Mouse (Mus musculus): ENCODE measurements around the gene Nanos1. TPM values are rescaled to one million over a fixed set of nuclear protein-coding genes. Genes with fewer than 3 reads are reported as not detected.

Nanos1 gene
- polyA plus RNA-seq, 1 experiment from 2014 or later, result 1.5 TPM

DNA sequence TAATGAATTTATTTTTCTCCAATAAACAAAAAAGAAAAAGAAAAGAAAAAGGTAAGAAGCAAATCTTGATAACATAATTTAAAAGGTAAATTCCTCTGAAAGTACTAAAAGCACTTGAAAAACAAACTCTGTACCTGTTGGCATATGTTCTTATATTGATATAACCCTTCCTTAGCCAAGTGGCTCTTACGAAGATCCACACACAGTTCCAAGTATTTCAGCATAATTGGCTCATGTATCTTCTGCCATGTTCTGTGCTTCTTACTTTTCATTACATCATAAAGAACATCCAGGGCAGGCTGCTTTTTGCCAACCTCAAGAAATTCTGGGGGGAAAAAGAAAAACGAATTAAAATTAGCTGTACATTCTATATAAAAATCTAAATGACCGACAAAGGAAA lies 26.2 kb downstream of the Nanos1 start:
- Histone ChIP-seq H3K4me1 (ENCODE audit: control insufficient read depth, insufficient read depth, low read length) (peaks cover 7% of the 10 kb centered on the region; the same call in 1 of the 2 replicates), H3K9ac (replicated peaks; ENCODE audit: low read depth, low read length) (no peak overlapping the region), H3K9me3 (ENCODE audit: control insufficient read depth, low read depth, low read length) (no peaks in the 10 kb centered on the region), H3K4me3 (ENCODE audit: low read depth, low read length) (no peak overlapping the region), H3K4me2 (replicated peaks; ENCODE audit: low read depth, low read length) (no peak overlapping the region), H3K27me3 (ENCODE audit: control insufficient read depth, insufficient read depth, low read length) (no peaks in the 10 kb centered on the region), H3K27ac (ENCODE audit: low read length) (no peak overlapping the region), H3K36me3 (ENCODE audit: control insufficient read depth, insufficient read depth, low read length) (peaks cover 36% of the 10 kb centered on the region)
- ATAC-seq (ENCODE audit: insufficient number of reproducible peaks, insufficient read depth, low FRiP score, low read depth), result no peak
- 88% methylated on average over 3 of the region's 3 CpGs for WGBS

DNA sequence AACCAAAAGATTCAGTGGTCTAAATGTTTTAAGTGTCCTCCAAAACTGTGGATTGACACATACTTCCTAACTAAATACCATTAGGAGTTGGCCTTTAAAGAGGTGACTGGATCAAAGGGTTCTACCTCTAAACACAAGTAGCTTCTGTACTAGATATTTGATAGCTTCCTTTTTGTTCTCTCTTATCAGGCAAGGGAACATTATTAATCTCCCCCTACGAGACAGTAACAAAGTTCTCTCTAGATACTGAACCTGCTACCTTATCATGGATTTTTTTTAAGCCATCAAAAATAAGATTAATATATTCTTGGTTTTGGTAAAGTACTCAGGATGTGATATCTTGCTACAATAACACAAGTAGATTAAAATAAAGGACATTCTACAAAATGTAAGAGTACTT lies 28.9 kb downstream of the Nanos1 start:
- Histone ChIP-seq H3K4me1 (ENCODE audit: control insufficient read depth, insufficient read depth, low read length) (peaks cover 11% of the 10 kb centered on the region), H3K27me3 (ENCODE audit: control insufficient read depth, insufficient read depth, low read length) (no peaks in the 10 kb centered on the region), H3K4me3 (ENCODE audit: low read depth, low read length) (no peak overlapping the region), H3K27ac (ENCODE audit: low read length) (no peak overlapping the region), H3K9ac (replicated peaks; ENCODE audit: low read depth, low read length) (no peak overlapping the region), H3K9me3 (ENCODE audit: control insufficient read depth, low read depth, low read length) (no peaks in the 10 kb centered on the region), H3K36me3 (ENCODE audit: control insufficient read depth, insufficient read depth, low read length) (peaks cover 19% of the 10 kb centered on the region), H3K4me2 (replicated peaks; ENCODE audit: low read depth, low read length) (no peak overlapping the region)
- WGBS, result 21% methylated on average over 1 of the region's 1 CpGs
- no peak for ATAC-seq (ENCODE audit: insufficient number of reproducible peaks, insufficient read depth, low FRiP score, low read depth)

DNA sequence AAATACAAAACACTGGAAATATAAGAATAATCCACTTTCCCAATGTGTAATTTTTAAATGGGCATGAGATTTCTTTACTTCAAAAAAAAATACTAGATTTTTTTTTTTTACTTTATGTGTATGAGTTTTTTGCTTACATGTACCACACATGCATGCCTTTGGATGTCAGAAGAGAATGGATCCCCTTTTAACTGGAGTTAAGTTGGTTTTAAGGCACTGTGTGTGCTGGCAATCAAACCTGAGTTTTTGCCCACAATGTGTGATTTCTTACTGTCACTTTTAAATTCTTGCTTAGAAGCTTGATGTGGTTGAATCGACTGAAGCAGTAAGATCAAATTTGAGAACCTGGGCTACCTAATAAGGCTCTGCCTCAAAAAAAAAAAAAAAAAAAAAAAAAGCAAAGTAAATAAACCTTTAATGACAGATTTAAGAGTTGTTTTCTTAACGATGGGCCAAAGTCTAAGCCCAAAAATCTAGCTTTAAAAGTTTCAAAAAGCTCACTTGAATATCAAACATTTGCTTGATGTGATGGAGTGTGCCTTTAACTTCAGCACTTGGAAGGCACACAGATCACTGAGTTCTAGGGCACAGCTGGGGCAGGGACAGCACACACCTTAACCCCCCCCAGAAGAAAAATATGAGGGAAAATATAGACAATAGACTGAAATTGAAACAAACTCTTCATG lies 31.8 kb downstream of the Nanos1 start:
- H3K9ac ChIP-seq (replicated peaks; ENCODE audit: low read depth, low read length), result no peak overlapping the region
- H3K4me3 ChIP-seq (ENCODE audit: low read depth, low read length), result peak overlapping the region; percentile 100; the same call in 1 of the 2 replicates
- H3K4me2 ChIP-seq (replicated peaks; ENCODE audit: low read depth, low read length), result peak overlapping the region; percentile 82

DNA sequence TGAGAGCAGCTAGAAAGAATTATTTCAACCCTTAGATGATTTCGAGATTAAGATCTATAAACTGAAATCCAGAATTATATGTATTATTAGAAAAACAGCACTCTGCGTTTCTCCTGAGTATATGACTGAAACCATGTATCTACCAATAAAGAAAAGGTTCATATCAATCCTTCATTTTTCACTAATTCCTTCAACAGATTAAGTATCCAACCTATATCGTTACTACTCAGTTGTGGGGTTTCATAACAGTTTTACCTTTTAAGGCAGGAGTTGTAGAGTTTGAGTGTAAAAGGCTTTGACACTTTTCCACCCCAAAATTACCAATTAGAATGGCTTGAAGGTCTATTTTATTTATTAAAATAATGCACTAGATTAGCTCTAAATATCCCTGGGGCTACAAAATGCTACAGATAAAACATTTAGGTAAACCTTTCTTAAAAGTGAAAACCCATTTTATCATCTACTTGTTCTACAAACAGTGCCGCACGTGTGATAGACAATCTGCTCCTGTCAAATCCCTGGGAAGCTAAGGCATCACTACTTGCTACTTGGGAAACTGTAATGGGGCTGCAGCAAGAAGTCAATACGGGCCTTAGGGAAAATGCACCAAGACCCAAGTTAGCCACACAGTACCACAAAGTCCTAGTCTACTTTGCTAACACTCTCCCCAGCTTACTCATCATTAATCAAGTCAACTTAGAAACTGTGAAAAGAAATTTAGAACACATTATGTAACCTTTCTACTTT lies 32.6 kb downstream of the Nanos1 start:
- peak overlapping the region; percentile 82 for H3K4me2 ChIP-seq (replicated peaks; ENCODE audit: low read depth, low read length)
- no peak for ATAC-seq (ENCODE audit: insufficient number of reproducible peaks, insufficient read depth, low FRiP score, low read depth)
- peaks cover 11% of the 10 kb centered on the region for H3K4me1 ChIP-seq (ENCODE audit: control insufficient read depth, insufficient read depth, low read length)
- H3K36me3 ChIP-seq (ENCODE audit: control insufficient read depth, insufficient read depth, low read length), result no peaks in the 10 kb centered on the region
- H3K9ac ChIP-seq (replicated peaks; ENCODE audit: low read depth, low read length), result peak overlapping the region; percentile 99; the same call in 1 of the 2 replicates
- no peaks in the 10 kb centered on the region for H3K27me3 ChIP-seq (ENCODE audit: control insufficient read depth, insufficient read depth, low read length)
- H3K4me3 ChIP-seq (ENCODE audit: low read depth, low read length), result peak overlapping the region; percentile 100
- WGBS, result 29% methylated on average over 6 of the region's 6 CpGs
- H3K9me3 ChIP-seq (ENCODE audit: control insufficient read depth, low read depth, low read length), result no peaks in the 10 kb centered on the region
- no peak overlapping the region for H3K27ac ChIP-seq (ENCODE audit: low read length)

More for the DNA sequence above, 31.8 kb downstream of the Nanos1 start:
- H3K4me1 ChIP-seq (ENCODE audit: control insufficient read depth, insufficient read depth, low read length), result peaks cover 11% of the 10 kb centered on the region
- 44% methylated on average over 2 of the region's 2 CpGs for WGBS
- H3K27ac ChIP-seq (ENCODE audit: low read length), result no peak overlapping the region
- no peaks in the 10 kb centered on the region for H3K9me3 ChIP-seq (ENCODE audit: control insufficient read depth, low read depth, low read length)
- no peak for ATAC-seq (ENCODE audit: insufficient number of reproducible peaks, insufficient read depth, low FRiP score, low read depth)
- H3K27me3 ChIP-seq (ENCODE audit: control insufficient read depth, insufficient read depth, low read length), result no peaks in the 10 kb centered on the region
- H3K36me3 ChIP-seq (ENCODE audit: control insufficient read depth, insufficient read depth, low read length), result no peaks in the 10 kb centered on the region

DNA sequence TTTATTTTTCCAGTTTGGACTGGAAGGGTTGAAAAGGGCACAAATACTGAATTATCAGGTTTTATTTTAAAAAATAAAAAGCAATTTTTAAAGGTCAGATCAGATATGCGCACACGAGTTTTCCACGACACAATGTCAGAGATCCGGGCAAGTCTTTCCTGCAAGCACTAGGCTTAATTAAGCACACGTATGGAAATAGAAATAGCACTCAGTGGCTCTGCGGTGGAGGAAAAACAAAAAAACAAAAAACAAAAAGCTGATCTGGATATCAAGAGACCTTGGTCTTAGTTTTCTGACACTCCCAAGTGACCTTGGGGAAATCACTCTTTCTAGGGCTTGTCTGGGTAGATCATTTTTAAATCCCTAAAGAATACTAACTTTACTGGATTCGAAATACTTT lies 33.7 kb downstream of the Nanos1 start:
- WGBS, result under 1% methylated on average over 7 of the region's 7 CpGs
- peak overlapping the region; percentile 100 for H3K4me3 ChIP-seq (ENCODE audit: low read depth, low read length)

DNA sequence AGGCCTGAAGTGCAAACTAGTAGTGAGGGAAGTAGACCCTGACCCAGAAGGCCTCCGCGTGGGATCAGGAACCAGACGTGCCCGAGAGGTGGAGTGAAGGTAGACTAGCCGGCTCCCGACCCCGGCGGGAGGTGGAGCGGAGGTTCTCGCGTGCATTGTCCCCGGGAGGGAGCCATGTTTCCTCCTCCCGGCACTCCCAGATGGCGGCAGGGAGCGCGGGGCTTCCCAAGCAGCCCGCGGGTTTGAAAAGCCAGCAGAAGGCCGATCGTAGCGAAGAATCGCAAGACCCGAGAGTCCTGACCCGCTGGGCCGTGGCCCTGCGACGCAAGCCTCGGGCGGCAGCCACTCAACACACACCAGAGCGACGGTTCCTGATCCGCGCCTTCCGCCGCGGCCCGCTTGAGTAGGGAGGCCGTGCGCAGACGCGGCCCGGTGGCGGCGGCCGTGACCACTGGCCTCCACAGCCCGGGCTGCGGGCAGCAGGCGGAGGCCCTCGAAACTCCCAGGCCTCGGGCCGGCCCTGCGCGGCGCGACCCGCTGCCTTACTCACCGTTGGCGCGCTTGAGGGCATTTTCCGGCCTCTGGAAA lies 34.2 kb downstream of the Nanos1 start:
- WGBS, result 0% methylated on average over 60 of the region's 60 CpGs
- peak; percentile 64; the same call in 1 of the 2 replicates for ATAC-seq (ENCODE audit: insufficient number of reproducible peaks, insufficient read depth, low FRiP score, low read depth)

More for the DNA sequence above, 33.7 kb downstream of the Nanos1 start:
- Histone ChIP-seq H3K4me1 (ENCODE audit: control insufficient read depth, insufficient read depth, low read length) (peaks cover 10% of the 10 kb centered on the region), H3K36me3 (ENCODE audit: control insufficient read depth, insufficient read depth, low read length) (no peaks in the 10 kb centered on the region), H3K27me3 (ENCODE audit: control insufficient read depth, insufficient read depth, low read length) (no peaks in the 10 kb centered on the region), H3K9me3 (ENCODE audit: control insufficient read depth, low read depth, low read length) (no peaks in the 10 kb centered on the region), H3K4me2 (replicated peaks; ENCODE audit: low read depth, low read length) (peak overlapping the region; percentile 82), H3K9ac (replicated peaks; ENCODE audit: low read depth, low read length) (peak overlapping the region; percentile 99), H3K27ac (ENCODE audit: low read length) (peak overlapping the region; percentile 98; the same call in 1 of the 2 replicates)
- ATAC-seq (ENCODE audit: insufficient number of reproducible peaks, insufficient read depth, low FRiP score, low read depth), result no peak

DNA sequence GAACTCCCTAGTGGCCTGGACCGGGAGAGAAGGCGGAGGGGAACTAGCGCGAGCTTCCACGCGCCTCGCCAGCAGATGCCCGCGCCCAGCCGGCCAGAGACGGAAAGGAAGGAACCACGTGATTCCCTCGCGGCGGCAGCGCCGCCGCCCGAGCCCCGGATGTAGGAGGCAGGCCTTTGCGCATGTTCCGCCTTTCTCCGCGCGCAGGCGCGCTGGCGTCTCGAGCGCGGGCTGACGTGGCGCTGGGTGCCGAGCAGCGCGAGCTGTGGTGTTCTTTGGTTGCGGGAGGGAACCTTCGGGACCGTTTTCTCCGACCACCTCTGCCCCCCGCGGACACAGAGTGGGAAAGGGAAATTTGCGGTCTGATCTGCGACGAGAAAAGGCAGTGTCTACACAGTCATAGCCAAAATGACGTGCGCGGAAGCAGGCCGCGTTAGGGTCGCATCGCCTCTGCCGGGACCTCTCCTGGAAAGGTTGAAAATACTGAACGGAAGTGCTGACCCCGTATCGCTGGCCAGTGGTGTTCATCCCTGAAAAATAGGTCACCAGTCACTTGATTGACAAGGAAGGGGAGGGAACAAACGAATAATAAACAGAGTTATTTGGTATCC lies 34.9 kb downstream of the Nanos1 start, which contains the start of gene Eif3a:
Eif3a (minus strand) TSS at position 108 of the 611 bp plus-strand sequence.
- Histone ChIP-seq H3K27ac (ENCODE audit: low read length) (peak within 1 kb of the TSS; percentile 98), H3K9me3 (ENCODE audit: control insufficient read depth, low read depth, low read length) (no peaks in the 10 kb centered on the region), H3K4me1 (ENCODE audit: control insufficient read depth, insufficient read depth, low read length) (peaks cover 8% of the 10 kb centered on the region), H3K4me3 (ENCODE audit: low read depth, low read length) (peak within 1 kb of the TSS; percentile 100), H3K36me3 (ENCODE audit: control insufficient read depth, insufficient read depth, low read length) (no peaks in the 10 kb centered on the region), H3K4me2 (replicated peaks; ENCODE audit: low read depth, low read length) (peak within 1 kb of the TSS; percentile 82), H3K9ac (replicated peaks; ENCODE audit: low read depth, low read length) (peak within 1 kb of the TSS; percentile 99), H3K27me3 (ENCODE audit: control insufficient read depth, insufficient read depth, low read length) (no peaks in the 10 kb centered on the region)
- peak; percentile 95 for ATAC-seq (ENCODE audit: insufficient number of reproducible peaks, insufficient read depth, low FRiP score, low read depth)
- under 1% methylated on average over 57 of the region's 57 CpGs for WGBS

More for the DNA sequence above, 34.2 kb downstream of the Nanos1 start:
- Histone ChIP-seq H3K4me2 (replicated peaks; ENCODE audit: low read depth, low read length) (peak overlapping the region; percentile 82), H3K27ac (ENCODE audit: low read length) (peak overlapping the region; percentile 98), H3K36me3 (ENCODE audit: control insufficient read depth, insufficient read depth, low read length) (no peaks in the 10 kb centered on the region), H3K4me3 (ENCODE audit: low read depth, low read length) (peak overlapping the region; percentile 100), H3K9ac (replicated peaks; ENCODE audit: low read depth, low read length) (peak overlapping the region; percentile 99), H3K4me1 (ENCODE audit: control insufficient read depth, insufficient read depth, low read length) (peaks cover 8% of the 10 kb centered on the region), H3K27me3 (ENCODE audit: control insufficient read depth, insufficient read depth, low read length) (no peaks in the 10 kb centered on the region), H3K9me3 (ENCODE audit: control insufficient read depth, low read depth, low read length) (no peaks in the 10 kb centered on the region)

DNA sequence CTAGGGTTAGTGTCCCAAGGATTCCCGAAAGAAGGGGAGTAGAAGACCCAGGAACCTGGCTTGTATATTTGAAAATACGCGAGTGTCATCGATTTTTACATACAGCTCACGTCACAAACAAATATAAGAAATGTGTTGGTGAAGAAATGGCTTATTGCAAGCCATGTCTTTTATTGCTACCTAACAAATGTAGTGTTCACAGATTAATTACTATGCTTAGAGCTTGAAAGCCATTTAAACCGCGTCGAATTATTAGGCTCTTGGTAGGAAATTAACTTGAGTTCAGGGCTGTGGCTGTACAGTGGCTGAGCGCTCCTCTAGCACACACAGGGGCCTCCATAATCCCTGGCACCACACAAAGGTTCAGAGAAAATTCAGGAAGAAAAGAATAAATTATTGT lies 35.4 kb downstream of the Nanos1 start:
- no peaks in the 10 kb centered on the region for H3K9me3 ChIP-seq (ENCODE audit: control insufficient read depth, low read depth, low read length)
- peaks cover 6% of the 10 kb centered on the region for H3K4me1 ChIP-seq (ENCODE audit: control insufficient read depth, insufficient read depth, low read length)
- no peak for ATAC-seq (ENCODE audit: insufficient number of reproducible peaks, insufficient read depth, low FRiP score, low read depth)
- peak overlapping the region; percentile 82 for H3K4me2 ChIP-seq (replicated peaks; ENCODE audit: low read depth, low read length)
- H3K4me3 ChIP-seq (ENCODE audit: low read depth, low read length), result peak overlapping the region; percentile 100
- H3K9ac ChIP-seq (replicated peaks; ENCODE audit: low read depth, low read length), result peak overlapping the region; percentile 99
- peak overlapping the region; percentile 98 for H3K27ac ChIP-seq (ENCODE audit: low read length)
- H3K36me3 ChIP-seq (ENCODE audit: control insufficient read depth, insufficient read depth, low read length), result no peaks in the 10 kb centered on the region
- WGBS, result 17% methylated on average over 9 of the region's 9 CpGs
- no peaks in the 10 kb centered on the region for H3K27me3 ChIP-seq (ENCODE audit: control insufficient read depth, insufficient read depth, low read length)

All from stomach, embryonic 14.5 days (tissue).